Mouse (Mus musculus) heart, embryonic 14.5 days (tissue): ENCODE data around the gene Rpl28. TPM values are rescaled to one million over a fixed set of nuclear protein-coding genes. Genes with fewer than 3 reads are reported as not detected.

Experiments used
- ATAC-seq: fragments of 200-750 bp; cut with Nextera tagmentation; 2 replicates; pipeline ENCODE4 v1.8.0; 2017; ENCODE audit warnings: low read depth, moderate TSS enrichment; ENCODE audit not compliant: insufficient number of reproducible peaks, insufficient read depth, low FRiP score
- H3K27ac ChIP-seq, 2 experiments: fragments of 200-500 bp in 1 of 2; fragments of 300-500 bp in 1 of 2; sonication (generic) in 1 of 2; replicated peaks in 1 of 2; 2 replicates each; pipeline ENCODE4 v1.5.1; 2012 to 2014; ENCODE audit warnings: low read depth in 2 of 2, low read length in 2 of 2, control low read depth in 1 of 2, mild to moderate bottlenecking in 1 of 2, mixed read lengths in 1 of 2; ENCODE audit not compliant: control insufficient read depth in 1 of 2, insufficient read depth in 1 of 2
- H3K27me3 ChIP-seq: fragments of 300-500 bp; sonication (generic); 2 replicates; pipeline ENCODE4 v1.6.1; 2014; ENCODE audit warnings: mild to moderate bottlenecking, low read length, control low read depth; ENCODE audit not compliant: control insufficient read depth, insufficient read depth
- H3K36me3 ChIP-seq: fragments of 300-500 bp; sonication (generic); 2 replicates; pipeline ENCODE4 v1.6.1; 2014; ENCODE audit warnings: mild to moderate bottlenecking, control low read depth, low read length, mixed read lengths; ENCODE audit not compliant: control insufficient read depth, insufficient read depth
- H3K4me1 ChIP-seq, 2 experiments: fragments of 200-500 bp in 1 of 2; fragments of 300-500 bp in 1 of 2; sonication (generic) in 1 of 2; 2 replicates each; pipeline ENCODE4 v1.6.1; 2012 to 2014; ENCODE audit warnings: low read length in 2 of 2, control low read depth in 1 of 2, mixed read lengths in 1 of 2; ENCODE audit not compliant: control insufficient read depth in 2 of 2, insufficient read depth in 2 of 2
- H3K4me2 ChIP-seq: fragments of 300-500 bp; sonication (generic); 2 replicates; pipeline ENCODE4 v1.6.1; 2014; ENCODE audit warnings: mild to moderate bottlenecking, low read length
- H3K4me3 ChIP-seq, 2 experiments: fragments of 200-500 bp in 1 of 2; fragments of 300-500 bp in 1 of 2; sonication (generic) in 1 of 2; 2 replicates each; pipeline ENCODE4 v1.5.1; 2012 to 2014; ENCODE audit warnings: low read length in 2 of 2, mild to moderate bottlenecking in 2 of 2, control low read depth in 1 of 2, low read depth in 1 of 2, moderate library complexity in 1 of 2; ENCODE audit not compliant: control insufficient read depth in 1 of 2, insufficient read depth in 1 of 2
- H3K9ac ChIP-seq: fragments of 300-500 bp; sonication (generic); 2 replicates; pipeline ENCODE4 v1.6.1; 2014; ENCODE audit warnings: mild to moderate bottlenecking, low read length
- H3K9me3 ChIP-seq: fragments of 300-500 bp; sonication (generic); 2 replicates; pipeline ENCODE4 v1.6.1; 2016; ENCODE audit warnings: low read length, control low read depth; ENCODE audit not compliant: control insufficient read depth
- WGBS: fragments of 180-500 bp; shearing (Covaris S2); extraction: QIAGEN DNeasy Blood & Tissue Kit; methylation state at CpG from one replicate; pipeline ENCODE4 v1.1.7; 2014; 5-methylcytosine and 5-hydroxymethylcytosine counted together
- polyA plus RNA-seq: library from polyadenylated mRNA; unstranded; fragments of >200 nt; fragmentation: Nextera tagmentation; extraction: Ambion mirVana; gene quantifications from 2 replicates; pipeline ENCODE4 v1.2.1, GENCODE M21; 2014

Gene Rpl28
- polyA plus RNA-seq, 1 experiment from 2014 or later, result 179 TPM

DNA sequence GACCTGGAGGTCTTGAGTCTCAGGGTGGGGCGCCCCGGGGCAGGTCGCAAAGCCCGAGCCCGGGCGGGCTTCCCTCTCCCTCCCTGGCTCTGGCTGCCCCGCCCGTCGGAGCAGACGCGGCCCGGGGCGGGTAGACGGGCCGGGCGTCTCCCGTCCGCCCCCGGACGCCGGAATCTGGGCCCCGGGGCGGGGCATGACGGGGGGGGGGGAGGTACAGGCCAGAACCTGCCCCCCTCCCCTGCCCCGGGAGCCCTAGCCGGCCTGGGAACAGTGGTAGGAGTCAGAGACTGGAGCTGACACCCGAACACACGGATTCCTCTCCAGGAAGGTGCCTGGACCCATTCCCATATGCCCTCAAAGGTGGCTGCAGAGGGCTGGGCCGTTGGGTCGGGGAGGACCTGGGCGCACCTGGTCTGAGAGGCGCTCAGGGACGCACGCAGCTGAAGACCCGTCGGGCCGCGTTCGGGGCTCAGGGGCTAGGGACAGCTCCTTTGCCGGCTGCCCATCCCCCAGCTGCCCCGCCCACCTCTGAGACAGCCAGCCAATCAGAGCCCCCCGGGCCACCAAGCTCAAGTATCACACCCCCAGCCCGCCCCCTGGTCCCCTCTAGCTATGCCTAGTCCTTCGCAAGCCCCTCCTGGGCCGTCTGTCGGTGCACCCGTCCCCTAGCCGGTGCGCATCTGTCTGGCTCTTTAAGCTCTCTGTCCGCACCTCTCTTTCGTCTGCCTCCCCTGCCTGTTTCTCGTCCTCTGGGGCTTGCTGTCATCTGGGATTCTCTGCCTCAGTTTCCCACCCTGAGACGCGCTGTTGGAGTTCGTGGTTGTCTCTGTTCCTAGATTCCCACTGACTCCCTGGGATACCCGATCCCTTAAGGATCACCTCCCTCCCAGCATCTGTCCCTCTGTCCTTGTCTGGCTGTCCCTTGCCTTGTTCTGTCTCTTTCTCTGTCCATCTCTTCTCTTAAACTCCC is 15.5 kb upstream of the Rpl28 start:
- peak; percentile 27; the same call in 1 of the 2 replicates for ATAC-seq
- 2% methylated on average over 33 of the region's 56 CpGs for WGBS
- H3K27me3 ChIP-seq, result peaks cover 70% of the 10 kb centered on the region

GRCm38 (mm10) chr7:4777851-4778637 is 14.6 kb upstream of the Rpl28 start:
- Histone ChIP-seq H3K27ac (no peak overlapping the region), H3K4me2 (no peak overlapping the region), H3K9me3 (no peaks in the 10 kb centered on the region), H3K27me3 (peaks cover 70% of the 10 kb centered on the region), H3K4me3 (no peak overlapping the region), H3K36me3 (no peaks in the 10 kb centered on the region), H3K9ac (no peak overlapping the region), H3K4me1 (peaks cover 4 to 12% of the 10 kb centered on the region in 2 experiments; a peak in 2 of 4 replicates)
- 5% methylated on average over 14 of the region's 20 CpGs for WGBS
- ATAC-seq, result no peak

More for the DNA sequence above, 15.5 kb upstream of the Rpl28 start:
- no peaks in the 10 kb centered on the region for H3K36me3 ChIP-seq
- peaks cover 4 to 12% of the 10 kb centered on the region in 2 experiments; a peak in 2 of 4 replicates for H3K4me1 ChIP-seq
- 0 out of 2 replicates have a peak overlapping the region, but pooled peaks have one; percentile 11 for H3K9ac ChIP-seq
- H3K4me2 ChIP-seq, result peak overlapping the region; percentile 57
- H3K27ac ChIP-seq, result no peak overlapping the region
- H3K4me3 ChIP-seq, result peak overlapping the region; percentile 13 to 32; a peak in 3 of 4 replicates
- H3K9me3 ChIP-seq, result no peaks in the 10 kb centered on the region

DNA sequence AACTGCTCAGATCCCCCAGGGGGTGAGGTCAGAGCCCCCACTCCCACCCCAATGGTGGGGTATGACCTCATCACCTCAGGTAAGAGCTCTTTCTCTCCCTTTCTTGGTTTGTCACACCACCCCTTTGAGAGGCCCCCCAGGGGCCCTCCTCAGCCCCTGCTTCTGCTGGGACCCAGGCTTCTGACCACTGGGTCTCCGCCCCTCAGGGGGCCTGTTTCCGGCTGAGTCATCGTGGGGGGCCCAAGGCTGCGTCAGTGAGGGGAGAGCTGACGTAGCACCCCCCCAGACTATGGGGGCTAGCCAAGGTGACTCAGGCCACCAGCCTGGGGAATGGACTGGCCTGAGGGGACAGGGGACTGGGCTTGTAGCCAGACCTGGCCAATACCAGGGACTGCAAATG is 12.8 kb upstream of the Rpl28 start:
- peaks cover 4 to 12% of the 10 kb centered on the region in 2 experiments; a peak in 2 of 4 replicates for H3K4me1 ChIP-seq
- no peak overlapping the region for H3K4me3 ChIP-seq
- H3K9me3 ChIP-seq, result no peaks in the 10 kb centered on the region
- H3K27ac ChIP-seq, result no peak overlapping the region
- no peak for ATAC-seq
- no peak overlapping the region for H3K4me2 ChIP-seq
- H3K27me3 ChIP-seq, result peaks cover 67% of the 10 kb centered on the region
- 17% methylated on average over 5 of the region's 5 CpGs for WGBS
- no peak overlapping the region for H3K9ac ChIP-seq
- no peaks in the 10 kb centered on the region for H3K36me3 ChIP-seq

DNA sequence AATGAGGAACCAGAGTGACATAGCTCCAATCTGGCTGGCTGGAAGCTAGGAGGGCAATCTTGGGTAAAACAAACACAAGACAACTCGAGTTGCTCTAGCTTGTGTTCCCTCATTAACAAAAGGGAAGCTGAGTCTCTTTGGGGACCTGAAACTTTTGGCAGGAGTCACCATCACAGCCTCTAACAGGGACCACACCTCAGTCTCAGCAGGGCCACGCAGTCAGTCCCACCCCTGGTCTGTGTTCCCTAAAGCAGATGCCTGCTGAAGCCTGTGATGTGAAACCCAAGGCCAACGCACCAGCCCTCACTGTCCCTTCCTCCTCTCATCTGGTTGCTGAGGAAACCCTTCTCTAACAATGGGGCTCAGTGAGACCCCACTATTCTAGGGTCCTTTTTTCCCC is 10.5 kb upstream of the Rpl28 start:
- no peak overlapping the region for H3K4me3 ChIP-seq
- no peaks in the 10 kb centered on the region for H3K9me3 ChIP-seq
- H3K27me3 ChIP-seq, result peaks cover 45% of the 10 kb centered on the region
- H3K27ac ChIP-seq, result no peak overlapping the region
- H3K4me2 ChIP-seq, result no peak overlapping the region
- ATAC-seq, result no peak
- no peaks in the 10 kb centered on the region for H3K36me3 ChIP-seq
- no peak overlapping the region for H3K9ac ChIP-seq
- WGBS, result 29% methylated on average over 3 of the region's 3 CpGs
- H3K4me1 ChIP-seq, result peaks cover 4 to 7% of the 10 kb centered on the region in 2 experiments; a peak in 2 of 4 replicates

DNA sequence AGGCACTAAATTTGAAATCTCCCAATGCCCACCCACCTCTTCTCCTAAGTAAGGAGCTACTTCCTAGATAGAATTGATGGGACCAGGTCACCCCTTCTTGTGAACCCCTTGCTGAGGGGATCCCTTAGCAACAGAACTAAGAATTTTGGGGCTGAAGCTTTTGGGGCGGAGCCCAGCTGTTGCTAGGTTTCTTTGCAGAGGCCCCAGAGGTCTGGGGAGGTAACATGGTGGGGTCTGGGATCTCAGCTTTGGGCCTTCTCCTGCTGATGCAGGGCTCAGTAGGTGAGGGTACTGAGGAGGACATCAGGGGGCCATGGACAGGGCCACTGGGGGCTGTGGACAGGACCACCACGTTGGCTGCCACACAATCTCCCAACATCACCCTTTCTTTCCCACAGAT is 9.9 kb upstream of the Rpl28 start, which contains the start of the genes Il11 and Tmem190:
TSS of gene Il11 (minus strand) at position 101 of the 400 bp plus-strand sequence.
TSS of gene Tmem190 (plus strand) at position 179 of the 400 bp plus-strand sequence.
- H3K4me3 ChIP-seq, result no peak within 1 kb of the TSS
- 72% methylated on average over 2 of the region's 2 CpGs for WGBS
- H3K4me2 ChIP-seq, result no peak within 1 kb of the TSS
- H3K4me1 ChIP-seq, result peaks cover 3 to 4% of the 10 kb centered on the region in 2 experiments; a peak in 1 of 4 replicates
- no peak within 1 kb of the TSS for H3K9ac ChIP-seq
- no peaks in the 10 kb centered on the region for H3K9me3 ChIP-seq
- H3K36me3 ChIP-seq, result no peaks in the 10 kb centered on the region
- no peak for ATAC-seq
- peaks cover 38% of the 10 kb centered on the region for H3K27me3 ChIP-seq
- no peak within 1 kb of the TSS for H3K27ac ChIP-seq

GRCm38 (mm10) chr7:4783667-4784268 is 8.9 kb upstream of the Rpl28 start:
- H3K27me3 ChIP-seq, result peaks cover 28% of the 10 kb centered on the region
- no peaks in the 10 kb centered on the region for H3K36me3 ChIP-seq
- H3K4me2 ChIP-seq, result no peak overlapping the region
- ATAC-seq, result no peak
- no peaks in the 10 kb centered on the region for H3K9me3 ChIP-seq
- no peak overlapping the region for H3K27ac ChIP-seq
- H3K4me3 ChIP-seq, result no peak overlapping the region
- H3K9ac ChIP-seq, result no peak overlapping the region
- 63% methylated on average over 14 of the region's 14 CpGs for WGBS
- peaks cover 8 to 10% of the 10 kb centered on the region in 2 experiments for H3K4me1 ChIP-seq
